Mouse (Mus musculus) heart, embryonic 16.5 days (tissue): Measurements from ENCODE around the gene Ptcd3. TPM values are rescaled to one million over a fixed set of nuclear protein-coding genes. Genes with fewer than 3 reads are reported as not detected.
"Not testable (repeated sequence)": the region's sequence is repeated elsewhere in the genome, so short reads cannot be mapped to it uniquely, and the experiment has no call there.

ENCODE experiments used
- ATAC-seq: fragments of 200-750 bp; cut with Nextera tagmentation; replicated peaks from 2 replicates; pipeline ENCODE4 v1.8.0; 2017; ENCODE audit warnings: moderate number of reproducible peaks; ENCODE audit not compliant: insufficient read depth, low FRiP score; ENCODE audit errors: extremely low read depth
- H3K27ac ChIP-seq: fragments of 300-500 bp; sonication (generic); 2 replicates; pipeline ENCODE4 v1.5.1; 2014; ENCODE audit warnings: mild to moderate bottlenecking, low read length, control low read depth, moderate library complexity
- H3K27me3 ChIP-seq: fragments of 300-500 bp; sonication (generic); 2 replicates; pipeline ENCODE4 v1.6.1; 2014; ENCODE audit warnings: low read length, mixed read lengths; ENCODE audit not compliant: control insufficient read depth, insufficient read depth
- H3K36me3 ChIP-seq: fragments of 300-500 bp; sonication (generic); 2 replicates; pipeline ENCODE4 v1.6.1; 2014; ENCODE audit not compliant: control insufficient read depth, insufficient read depth
- H3K4me1 ChIP-seq: fragments of 300-500 bp; sonication (generic); 2 replicates; pipeline ENCODE4 v1.6.1; 2014; ENCODE audit warnings: low read length, mixed read lengths; ENCODE audit not compliant: control insufficient read depth, insufficient read depth
- H3K4me2 ChIP-seq: fragments of 300-500 bp; sonication (generic); 2 replicates; pipeline ENCODE4 v1.6.1; 2014; ENCODE audit warnings: low read depth, mild to moderate bottlenecking, control low read depth, low read length
- H3K4me3 ChIP-seq: fragments of 300-500 bp; sonication (generic); 2 replicates; pipeline ENCODE4 v1.5.1; 2014; ENCODE audit warnings: mild to moderate bottlenecking, control low read depth, low read length
- H3K9ac ChIP-seq: fragments of 300-500 bp; sonication (generic); 2 replicates; pipeline ENCODE4 v1.6.1; 2014; ENCODE audit warnings: low read length, control low read depth
- H3K9me3 ChIP-seq: fragments of 300-500 bp; sonication (generic); replicated peaks from 2 replicates; pipeline ENCODE4 v1.6.1; 2016; ENCODE audit warnings: low read length; ENCODE audit not compliant: control insufficient read depth
- WGBS: fragments of 180-500 bp; shearing (Covaris S2); extraction: QIAGEN DNeasy Blood & Tissue Kit; methylation state at CpG from one replicate; pipeline ENCODE4 v1.1.7; 2014; 5-methylcytosine and 5-hydroxymethylcytosine counted together
- polyA plus RNA-seq: library from polyadenylated mRNA; unstranded; fragments of >200 nt; fragmentation: Nextera tagmentation; extraction: Ambion mirVana; gene quantifications from 2 replicates; pipeline ENCODE4 v1.2.1, GENCODE M21; 2015

Gene Ptcd3
- polyA plus RNA-seq, 1 experiment from 2014 or later = 114 TPM

DNA sequence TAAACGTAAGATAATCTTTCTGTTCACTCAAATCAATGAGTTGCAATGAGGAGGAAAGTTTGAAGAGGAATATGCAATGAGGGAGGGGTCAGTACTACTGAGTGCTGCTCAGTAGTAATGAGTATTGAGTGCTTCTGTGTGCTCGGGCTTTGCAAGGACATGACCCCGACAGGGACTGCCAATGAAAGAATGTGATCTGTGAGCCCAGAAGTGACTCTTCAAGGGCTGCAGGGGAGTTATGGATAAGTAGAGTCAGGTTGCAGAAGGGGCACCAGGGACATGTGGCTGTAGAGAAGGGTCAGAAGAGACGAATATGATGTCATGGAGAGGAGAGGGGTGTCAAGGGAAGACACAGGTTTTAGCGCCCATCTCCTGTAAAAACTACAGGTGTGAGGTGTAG, 23.8 kb upstream of the Ptcd3 start:
- 60% methylated on average over 5 of the region's 5 CpGs for WGBS

DNA sequence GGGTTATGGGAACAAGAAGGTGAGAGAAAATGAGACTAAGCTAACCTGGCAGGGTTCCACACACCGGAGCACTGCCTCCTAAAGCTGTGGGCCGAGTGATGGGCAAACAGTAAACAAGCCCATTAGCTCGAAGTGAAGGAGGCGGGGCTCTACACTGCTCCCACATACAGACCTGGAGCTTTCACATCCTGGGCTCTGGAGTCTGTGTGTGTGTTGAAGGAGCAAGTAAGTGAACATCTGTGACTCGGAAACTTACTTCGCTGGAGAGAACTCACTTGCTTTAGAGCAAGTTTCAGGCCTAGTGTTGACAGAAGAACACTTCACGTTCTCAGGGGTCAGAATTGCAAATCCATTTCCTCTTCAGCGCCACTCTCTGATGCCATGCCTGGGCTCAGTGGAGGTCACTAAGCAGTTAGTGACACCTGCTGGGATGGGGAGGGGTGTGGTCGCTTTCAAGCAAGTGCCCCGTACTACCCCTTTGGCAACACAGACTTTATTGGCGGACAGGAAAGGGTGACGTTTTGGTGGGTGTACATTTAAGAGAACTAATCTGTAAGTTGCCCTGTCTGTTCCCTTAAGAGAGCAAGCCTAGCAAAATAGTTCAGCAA, 22.4 kb upstream of the Ptcd3 start:
- 74% methylated on average over 12 of the region's 12 CpGs for WGBS
- no peak overlapping the region for H3K4me2 ChIP-seq
- H3K36me3 ChIP-seq = peaks cover 35% of the 10 kb centered on the region
- no peak overlapping the region for H3K4me3 ChIP-seq
- H3K9me3 ChIP-seq = no peaks in the 10 kb centered on the region
- H3K27ac ChIP-seq = no peak overlapping the region
- H3K27me3 ChIP-seq = no peaks in the 10 kb centered on the region
- H3K9ac ChIP-seq = no peak overlapping the region
- no peak for ATAC-seq
- peaks cover 24% of the 10 kb centered on the region for H3K4me1 ChIP-seq

More for the DNA sequence above, 23.8 kb upstream of the Ptcd3 start:
- Histone ChIP-seq H3K4me1 (peaks cover 29% of the 10 kb centered on the region), H3K9ac (no peak overlapping the region), H3K27me3 (no peaks in the 10 kb centered on the region), H3K4me3 (no peak overlapping the region), H3K9me3 (no peaks in the 10 kb centered on the region), H3K27ac (no peak overlapping the region), H3K36me3 (peaks cover 37% of the 10 kb centered on the region), H3K4me2 (no peak overlapping the region)
- ATAC-seq = no peak

DNA sequence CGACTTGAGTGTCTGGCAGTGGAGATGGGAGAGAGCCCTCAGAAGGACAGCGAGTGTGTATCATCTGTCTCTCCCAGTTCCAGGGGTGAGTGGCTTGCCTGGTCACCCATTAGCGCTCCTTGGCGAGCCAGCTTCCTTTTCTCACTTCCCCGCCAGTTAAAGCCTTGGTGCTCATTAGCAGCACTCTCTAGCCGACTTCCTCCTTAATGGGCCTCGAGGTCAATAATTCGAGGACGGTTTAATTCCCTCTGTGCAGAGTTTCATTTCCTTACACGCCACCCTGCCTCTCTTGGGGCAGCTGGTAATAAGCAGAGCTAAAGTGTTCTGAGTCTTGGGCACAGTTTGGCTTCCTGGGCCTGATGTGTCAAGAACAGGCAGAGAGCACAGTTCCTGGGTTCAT, 21.5 kb upstream of the Ptcd3 start:
- Histone ChIP-seq H3K9me3 (no peaks in the 10 kb centered on the region), H3K4me3 (no peak overlapping the region), H3K9ac (no peak overlapping the region), H3K27ac (no peak overlapping the region), H3K4me2 (no peak overlapping the region), H3K36me3 (peaks cover 37% of the 10 kb centered on the region), H3K27me3 (no peaks in the 10 kb centered on the region), H3K4me1 (peaks cover 15% of the 10 kb centered on the region)
- 84% methylated on average over 10 of the region's 10 CpGs for WGBS
- ATAC-seq = no peak

DNA sequence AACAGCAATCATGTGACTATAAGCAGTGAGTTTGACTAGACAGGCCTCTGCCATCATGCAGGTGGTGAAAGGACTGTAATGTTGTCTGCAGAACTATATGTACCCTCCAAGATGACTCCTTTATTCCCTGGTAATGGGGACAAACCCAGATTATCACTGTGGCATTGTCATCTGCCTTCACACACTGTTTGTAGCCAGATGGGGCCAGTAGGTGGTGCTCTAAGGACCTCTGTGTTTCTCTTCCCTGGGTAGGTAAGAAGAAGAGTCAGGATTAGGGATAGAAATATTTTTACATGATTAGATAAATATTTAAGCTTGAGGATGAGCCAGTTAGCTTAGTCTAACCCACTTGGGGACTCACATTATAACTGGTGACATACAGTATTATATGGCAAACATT, 19.4 kb upstream of the Ptcd3 start:
- Histone ChIP-seq H3K9me3 (no peaks in the 10 kb centered on the region), H3K27me3 (no peaks in the 10 kb centered on the region), H3K4me1 (no peaks in the 10 kb centered on the region; the same call in 1 of the 2 replicates), H3K27ac (no peak overlapping the region), H3K36me3 (peaks cover 47% of the 10 kb centered on the region), H3K4me3 (no peak overlapping the region), H3K4me2 (no peak overlapping the region), H3K9ac (no peak overlapping the region)
- ATAC-seq = no peak

DNA sequence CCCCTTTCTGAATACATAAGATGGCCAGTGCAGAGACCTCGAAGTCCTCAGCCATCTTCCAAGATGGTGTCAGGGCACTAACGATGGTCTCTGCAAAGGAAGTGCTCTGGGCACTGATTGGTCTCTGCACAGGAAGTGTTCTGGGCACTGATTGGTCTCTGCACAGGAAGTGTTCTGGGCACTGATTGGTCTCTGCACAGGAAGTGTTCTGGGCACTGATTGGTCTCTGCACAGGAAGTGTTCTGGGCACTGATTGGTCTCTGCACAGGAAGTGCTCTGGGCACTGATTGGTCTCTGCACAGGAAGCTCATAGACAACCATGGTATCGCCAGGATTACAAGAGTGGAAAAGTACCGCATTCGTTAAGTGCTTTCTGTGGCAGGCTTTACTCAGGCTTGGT, 16.7 kb upstream of the Ptcd3 start:
- not testable (repeated sequence) for H3K4me3 ChIP-seq, H3K27me3 ChIP-seq, H3K4me1 ChIP-seq, H3K9ac ChIP-seq, ATAC-seq, H3K27ac ChIP-seq, H3K4me2 ChIP-seq, H3K9me3 ChIP-seq
- H3K36me3 ChIP-seq = peaks cover 48% of the 10 kb centered on the region
- WGBS = 82% methylated on average over 5 of the region's 5 CpGs

DNA sequence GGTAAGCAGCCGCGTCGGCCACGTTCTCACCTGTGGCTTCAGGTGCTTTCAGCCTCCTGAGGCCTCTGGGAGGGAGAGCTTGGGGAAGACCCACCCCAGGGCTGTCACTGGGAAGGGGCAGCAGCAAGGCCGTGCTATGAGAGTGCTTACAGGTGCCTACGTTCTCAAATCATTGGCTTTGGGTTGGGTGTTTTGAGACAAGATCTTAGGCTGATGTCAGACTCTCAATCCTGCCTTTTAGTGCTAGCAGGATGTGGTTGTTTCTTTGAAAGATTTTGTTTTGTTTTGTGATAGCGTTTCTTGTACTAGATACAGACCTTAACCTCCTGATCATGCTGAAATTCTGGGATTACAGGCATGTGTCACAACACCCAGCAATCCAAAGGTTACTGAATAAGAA, 12.2 kb upstream of the Ptcd3 start:
- no peak overlapping the region for H3K9ac ChIP-seq
- H3K27ac ChIP-seq = no peak overlapping the region
- 90% methylated on average over 7 of the region's 7 CpGs for WGBS
- no peak overlapping the region for H3K4me2 ChIP-seq
- H3K36me3 ChIP-seq = peaks cover 63% of the 10 kb centered on the region
- H3K27me3 ChIP-seq = no peaks in the 10 kb centered on the region
- no peak for ATAC-seq
- H3K4me1 ChIP-seq = no peaks in the 10 kb centered on the region
- no peak overlapping the region for H3K4me3 ChIP-seq
- no peaks in the 10 kb centered on the region for H3K9me3 ChIP-seq

DNA sequence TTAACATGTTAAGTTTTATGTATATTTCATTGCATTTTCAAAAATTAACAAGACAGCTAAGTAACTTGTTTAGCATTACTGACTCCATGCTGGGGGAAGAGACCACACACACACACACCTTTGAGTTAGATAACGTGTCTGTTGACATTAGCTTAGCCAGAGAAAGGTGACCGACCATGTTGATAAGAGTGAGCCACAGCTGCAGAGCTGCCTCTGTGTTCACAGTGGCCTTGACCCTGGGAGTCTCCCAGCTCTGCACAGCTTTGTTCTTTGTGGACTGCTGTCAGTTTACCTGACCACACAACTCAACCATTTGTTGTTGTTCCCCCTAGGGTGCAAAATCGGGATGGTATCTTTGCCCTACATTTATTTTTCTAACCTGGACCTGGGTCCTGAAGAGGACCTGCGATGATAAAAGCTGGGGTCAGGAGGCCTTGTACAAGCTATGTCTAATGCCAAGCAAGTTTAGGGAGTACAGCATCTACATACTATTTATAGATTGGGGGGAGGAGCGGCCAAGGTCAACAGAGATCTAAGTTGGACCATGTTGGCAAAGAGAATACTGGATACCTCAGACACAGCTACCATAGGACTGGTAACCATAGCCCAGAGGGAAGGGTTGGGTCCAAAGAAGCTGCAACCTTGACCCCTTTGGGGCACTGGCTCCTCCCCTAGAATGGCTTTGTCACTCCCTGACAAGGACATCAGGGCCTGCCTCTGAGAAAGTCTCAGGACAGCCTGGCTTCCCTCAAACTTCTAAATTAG, 3.3 kb upstream of the Ptcd3 start:
- Histone ChIP-seq H3K4me2 (peak overlapping the region; percentile 34), H3K36me3 (peaks cover 14% of the 10 kb centered on the region), H3K4me3 (no peak overlapping the region), H3K4me1 (peaks cover 22% of the 10 kb centered on the region), H3K9ac (no peak overlapping the region; the same call in 1 of the 2 replicates), H3K27ac (peak overlapping the region; percentile 81), H3K27me3 (no peaks in the 10 kb centered on the region), H3K9me3 (no peaks in the 10 kb centered on the region)
- no peak for ATAC-seq
- WGBS = 38% methylated on average over 5 of the region's 5 CpGs

DNA sequence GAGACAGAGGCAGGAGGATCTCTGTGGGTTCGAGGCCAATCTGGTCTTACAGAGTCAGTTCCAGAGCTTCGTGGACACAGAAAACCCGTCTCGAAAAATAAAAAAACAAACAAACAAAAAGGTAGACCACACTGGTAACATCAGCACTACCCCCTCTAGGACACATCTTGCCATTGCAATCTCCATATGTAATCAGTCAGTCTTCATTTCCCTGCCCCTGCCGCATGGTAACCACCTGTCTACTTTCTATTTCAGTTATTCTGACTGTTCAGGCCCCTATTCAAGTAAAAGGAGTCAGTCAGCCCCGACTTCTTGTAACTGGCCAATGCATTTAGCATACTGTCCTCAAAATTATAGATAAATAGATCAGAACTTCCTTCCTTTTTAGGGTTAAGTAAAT, 1.3 kb upstream of the Ptcd3 start:
- H3K27ac ChIP-seq = no peak overlapping the region
- WGBS = 71% methylated on average over 6 of the region's 6 CpGs
- H3K9ac ChIP-seq = peak overlapping the region; percentile 86
- peak overlapping the region; percentile 78 for H3K4me3 ChIP-seq
- peaks cover 7% of the 10 kb centered on the region for H3K36me3 ChIP-seq
- H3K27me3 ChIP-seq = no peaks in the 10 kb centered on the region
- peaks cover 22% of the 10 kb centered on the region for H3K4me1 ChIP-seq
- no peaks in the 10 kb centered on the region for H3K9me3 ChIP-seq
- no peak for ATAC-seq
- H3K4me2 ChIP-seq = peak overlapping the region; percentile 65

DNA sequence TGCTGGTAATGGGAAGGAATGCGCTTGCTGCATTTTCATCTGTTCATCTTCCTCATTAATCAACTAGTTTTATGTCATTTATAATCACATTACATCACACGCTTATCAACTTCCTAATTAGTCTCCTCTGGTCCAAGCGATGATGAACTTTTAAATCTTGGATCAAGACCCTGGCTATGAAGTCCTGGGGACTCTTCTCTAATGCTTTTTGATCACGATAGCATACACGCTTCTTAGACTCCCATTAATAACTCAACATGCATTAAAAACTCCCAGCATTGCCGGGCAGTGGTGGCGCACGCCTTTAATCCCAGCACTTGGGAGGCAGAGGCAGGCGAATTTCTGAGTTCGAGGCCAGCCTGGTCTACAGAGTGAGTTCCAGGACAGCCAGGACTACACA, 834 bp upstream of the Ptcd3 start:
- peaks cover 10% of the 10 kb centered on the region for H3K36me3 ChIP-seq
- no peak for ATAC-seq
- no peak overlapping the region for H3K27ac ChIP-seq
- peak overlapping the region; percentile 78 for H3K4me3 ChIP-seq
- no peaks in the 10 kb centered on the region for H3K9me3 ChIP-seq
- H3K4me1 ChIP-seq = peaks cover 22% of the 10 kb centered on the region
- H3K4me2 ChIP-seq = peak overlapping the region; percentile 65
- peak overlapping the region; percentile 86 for H3K9ac ChIP-seq
- 17% methylated on average over 10 of the region's 10 CpGs for WGBS
- H3K27me3 ChIP-seq = no peaks in the 10 kb centered on the region
